Mouse (Mus musculus) liver, embryonic 14.5 days (tissue): ENCODE results near the gene Ing3.

ENCODE experiments used
- CTCF ChIP-seq: IDR thresholded peaks from 2 replicates; pipeline ENCODE4 v1.5.1; 2016; ENCODE audit warnings: antibody characterized with exemption, low read depth, control low read depth
- EP300 ChIP-seq: IDR thresholded peaks from 2 replicates; pipeline ENCODE4 v1.6.1; 2016; ENCODE audit warnings: antibody characterized with exemption, low read depth

DNA sequence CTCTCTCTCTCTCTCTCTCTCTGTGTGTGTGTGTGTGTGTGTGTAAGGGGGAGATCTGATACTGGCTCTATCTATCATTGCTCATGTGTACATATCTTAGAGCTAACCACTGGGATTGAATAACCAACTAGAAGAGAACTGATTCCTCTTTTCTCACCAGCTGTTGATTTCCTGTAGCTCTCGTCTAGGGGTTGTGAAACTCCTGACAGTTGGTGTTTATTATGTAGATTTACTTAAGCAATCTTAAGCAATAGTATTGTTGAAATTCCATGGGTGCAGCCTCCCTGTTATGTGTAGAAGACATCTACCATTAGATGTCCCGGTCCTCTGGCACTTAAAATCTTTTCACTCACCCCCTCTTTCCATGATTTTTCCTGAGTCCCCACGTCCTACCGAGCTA, 9.6 kb downstream of the Ing3 start:
- TF ChIP-seq CTCF (no peak), EP300 (no peak)
